Mouse (Mus musculus): ENCODE data around the gene Fam222b.

- TF ChIP-seq CTCF (IDR thresholded peaks at IDR 0.05; ENCODE audit: insufficient read depth, low read depth, low read length) (no peak), POLR2A (IDR thresholded peaks at IDR 0.05; ENCODE audit: insufficient read depth, low read depth, low read length) (no peak)
Observed at GRCm38 (mm10) chr11:78056946-78057345, 37.5 kb upstream of the Fam222b start.
